Mouse (Mus musculus): ENCODE data around the gene Rps6ka4.
A peak's percentile ranks its signal among the peaks of the same experiment; 100 is the strongest.

DNA sequence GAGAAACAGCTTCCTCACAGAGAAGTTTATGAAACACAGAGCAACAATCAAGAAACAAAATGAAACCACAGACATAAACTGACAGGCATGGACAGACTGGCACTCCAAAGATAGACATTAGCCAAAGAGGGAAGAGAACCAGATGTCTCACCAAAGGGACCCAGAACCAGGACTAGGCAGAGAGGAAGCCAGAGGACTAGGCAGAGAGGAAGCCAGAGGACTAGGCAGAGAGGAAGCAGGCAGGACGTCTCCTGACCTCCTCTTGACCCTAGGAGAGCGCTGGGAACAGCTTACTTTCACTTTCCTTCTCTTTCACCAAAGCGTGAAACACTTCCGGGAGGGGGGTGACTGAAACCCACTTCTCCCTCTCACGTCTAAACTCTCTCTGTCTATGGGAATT lies 28.9 kb upstream of the Rps6ka4 start:
- TF ChIP-seq CTCF (IDR thresholded peaks at IDR 0.05; ENCODE audit: insufficient read depth, low read length) = no peak
- peak; percentile 48; the same call in 1 of the 2 replicates for TF ChIP-seq POLR2A (IDR thresholded peaks at IDR 0.05; ENCODE audit: borderline replicate concordance, extremely low read depth, low read depth, low read length)

Measured in lung, adult 2 months (tissue).